Mouse (Mus musculus) lung, postnatal 0 days (tissue): Measurements from ENCODE around the gene Vat1l.

ENCODE experiments used
- CTCF ChIP-seq: IDR thresholded peaks from 2 replicates; pipeline ENCODE4 v1.5.1; 2016; ENCODE audit warnings: antibody characterized with exemption, mild to moderate bottlenecking
- EP300 ChIP-seq: IDR thresholded peaks from 2 replicates; pipeline ENCODE4 v1.6.1; 2016; ENCODE audit warnings: antibody characterized with exemption, mild to moderate bottlenecking, control low read depth

- TF ChIP-seq CTCF (no peak), EP300 (no peak)
Observed at GRCm38 (mm10) chr8:114294889-114295748, 89.7 kb downstream of the Vat1l start.
